Mouse (Mus musculus): ENCODE measurements around the gene Xlr.
"Not testable (repeated sequence)": the region's sequence is repeated elsewhere in the genome, so short reads cannot be mapped to it uniquely, and the experiment has no call there.

Gene Xlr

DNA sequence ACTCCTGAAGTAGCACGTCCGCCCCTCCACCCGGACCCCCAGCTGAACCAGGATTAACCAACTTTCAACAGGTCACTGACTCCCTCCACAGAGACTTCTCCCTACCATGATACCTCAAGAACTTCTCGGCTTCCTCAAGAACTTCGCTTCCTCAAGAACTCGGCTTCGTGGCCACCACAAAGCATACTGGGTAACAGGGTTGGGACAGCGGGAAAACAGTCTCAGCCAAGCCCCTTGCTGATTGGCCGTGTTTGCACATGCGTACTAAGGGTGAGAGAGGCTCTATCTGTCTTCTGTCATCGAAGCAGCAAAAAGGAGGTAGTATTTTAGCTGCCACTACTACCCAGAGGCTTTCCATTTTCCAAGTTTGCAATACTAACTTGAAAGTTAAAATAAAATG is at the start of gene Xlr:
Xlr (minus strand) TSS at position 188 of the 400 bp plus-strand sequence.
- not testable (repeated sequence) for DNase-seq (ENCODE audit: low read depth, low spot score); H3K27me3 ChIP-seq (ENCODE audit: control insufficient read depth, insufficient read depth, low read length, poor library complexity, severe bottlenecking); H3K36me3 ChIP-seq (ENCODE audit: control insufficient read depth, insufficient read depth, low read length, poor library complexity, severe bottlenecking)

DNA sequence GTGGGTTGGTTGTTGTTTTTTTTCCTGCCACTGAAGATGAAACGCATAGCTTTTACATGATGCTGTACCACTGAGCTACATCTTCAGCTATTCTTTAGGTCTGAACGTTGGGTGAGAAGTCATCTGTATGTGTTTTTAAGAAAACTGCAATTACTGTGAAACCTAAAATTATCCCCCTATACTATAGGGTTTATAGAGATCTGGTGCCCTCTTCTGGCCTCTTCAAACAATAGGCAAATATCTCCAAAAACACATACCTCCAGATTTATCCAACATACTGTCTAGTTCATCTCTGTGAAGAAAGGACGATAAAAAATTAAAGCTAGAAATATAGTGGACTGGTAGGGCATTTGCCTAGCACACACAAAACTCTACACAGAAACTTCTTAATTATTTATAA is 1.6 kb upstream of the Xlr start:
- DNase-seq (ENCODE audit: low read depth, low spot score) = no peak

GRCm38 (mm10) chrX:53776276-53776675 is 21.2 kb downstream of the Xlr start, which contains the start of gene Zfp36l3:
TSS of gene Zfp36l3 (minus strand) at chrX:53776394.
- Histone ChIP-seq H3K36me3 (ENCODE audit: control insufficient read depth, insufficient read depth, low read length, poor library complexity, severe bottlenecking) (no peaks in the 10 kb centered on the region), H3K27me3 (ENCODE audit: control insufficient read depth, insufficient read depth, low read length, poor library complexity, severe bottlenecking) (no peaks in the 10 kb centered on the region)
- no peak for DNase-seq (ENCODE audit: low read depth, low spot score)

More for the DNA sequence above, 1.6 kb upstream of the Xlr start:
- Histone ChIP-seq H3K36me3 (ENCODE audit: control insufficient read depth, insufficient read depth, low read length, poor library complexity, severe bottlenecking) (no peaks in the 10 kb centered on the region), H3K27me3 (ENCODE audit: control insufficient read depth, insufficient read depth, low read length, poor library complexity, severe bottlenecking) (no peaks in the 10 kb centered on the region)

DNA sequence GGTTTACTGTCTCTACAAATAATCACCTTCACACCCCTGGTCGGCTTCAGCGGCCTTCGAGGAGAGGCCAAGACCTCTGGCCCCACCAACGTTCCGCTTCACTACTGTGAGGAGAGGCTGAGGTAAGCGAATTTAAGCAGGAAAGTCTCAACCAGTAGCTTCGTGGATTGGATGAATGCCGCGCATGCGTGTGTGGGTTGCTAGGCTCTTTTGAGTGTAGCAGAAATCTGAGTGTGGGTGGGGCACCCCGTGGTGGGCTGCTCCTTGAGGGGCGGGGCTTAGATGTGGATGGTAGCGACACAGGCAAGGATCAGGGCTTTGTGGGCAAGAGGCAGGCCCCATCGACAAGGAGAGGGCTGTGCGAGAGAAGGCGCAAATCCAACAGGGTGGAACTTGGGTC is 39.8 kb downstream of the Xlr start, which contains the start of gene 1700013H16Rik:
1700013H16Rik (minus strand) TSS at position 96 of the 400 bp plus-strand sequence.
- Histone ChIP-seq H3K36me3 (ENCODE audit: control insufficient read depth, insufficient read depth, low read length, poor library complexity, severe bottlenecking) (no peaks in the 10 kb centered on the region), H3K27me3 (ENCODE audit: control insufficient read depth, insufficient read depth, low read length, poor library complexity, severe bottlenecking) (no peaks in the 10 kb centered on the region)
- DNase-seq (ENCODE audit: low read depth, low spot score) = no peak

- Histone ChIP-seq H3K36me3 (ENCODE audit: control insufficient read depth, insufficient read depth, low read length, poor library complexity, severe bottlenecking) (no peaks in the 10 kb centered on the region), H3K27me3 (ENCODE audit: control insufficient read depth, insufficient read depth, low read length, poor library complexity, severe bottlenecking) (no peaks in the 10 kb centered on the region)
- no peak for DNase-seq (ENCODE audit: low read depth, low spot score)
Measured at GRCm38 (mm10) chrX:53752851-53753250, 44.7 kb downstream of the Xlr start.

GRCm38 (mm10) chrX:53728967-53729366 is 68.5 kb downstream of the Xlr start:
- H3K36me3 ChIP-seq (ENCODE audit: control insufficient read depth, insufficient read depth, low read length, poor library complexity, severe bottlenecking) = no peaks in the 10 kb centered on the region
- no peaks in the 10 kb centered on the region for H3K27me3 ChIP-seq (ENCODE audit: control insufficient read depth, insufficient read depth, low read length, poor library complexity, severe bottlenecking)
- DNase-seq (ENCODE audit: low read depth, low spot score) = no peak
